In genomic region chr9:69430531-69430930, GRCm38 (mm10) we compare ENCODE assay signal across 27 mouse cellular contexts. TPM values are rescaled to one million over a fixed set of nuclear protein-coding genes. Genes with fewer than 3 reads are reported as not detected.
DNase-seq lines count a peak whose midpoint lies in the region; ATAC-seq and TF ChIP-seq lines count a peak whose summit lies in the region.
"Had no signal": no experiment of that assay in that cellular context is flagged by ENCODE, and none has a peak within 500 bp of the region (broad histone marks: within the 10 kb centered on the region; RNA-seq: fewer than 3 reads in every experiment).

No protein-coding gene starts in this region.

- ATAC-seq in lung, embryonic 15.5 days (ENCODE audit: borderline replicate concordance, extremely low read depth, low FRiP score, low TSS enrichment): no peak
- ATAC-seq in embryonic facial prominence, embryonic 14.5 days (ENCODE audit: low read depth): no peak
- ATAC-seq in limb, embryonic 15.5 days (ENCODE audit: insufficient number of reproducible peaks, low FRiP score, low TSS enrichment, low read depth): no peak
- ATAC-seq: CD4-positive, CD25-positive, alpha-beta regulatory T cell, adult 4 months; forebrain, embryonic 13.5 days; intestine, postnatal 0 days; midbrain, embryonic 15.5 days had no signal

- 71% methylated on average over 3 of the region's 3 CpGs for WGBS in lung, embryonic 15.5 days
- WGBS in embryonic facial prominence, embryonic 14.5 days: 84% methylated on average over 3 of the region's 3 CpGs
- 84% methylated on average over 3 of the region's 3 CpGs for whole genome bisulfite sequencing in limb, embryonic 15.5 days
- 88% methylated on average over 3 of the region's 3 CpGs for WGBS in heart, adult 2 months

- no peak for TF ChIP-seq POLR2A in heart, adult 2 months (IDR thresholded peaks at IDR 0.05; ENCODE audit: insufficient read depth, low read depth, low read length)

- H3K79me2 ChIP-seq in heart, adult 2 months (replicated peaks; ENCODE audit: control insufficient read depth, insufficient read depth, low read length): no peaks in the 10 kb centered on the region

- peaks cover 10% of the 10 kb centered on the region; the same call in 1 of the 2 replicates for H3K4me1 ChIP-seq in lung, embryonic 15.5 days
- peaks cover 24% of the 10 kb centered on the region for H3K4me1 ChIP-seq in embryonic facial prominence, embryonic 14.5 days (ENCODE audit: control insufficient read depth, insufficient read depth, low read length)
- H3K4me1 ChIP-seq in limb, embryonic 15.5 days: peaks cover 10% of the 10 kb centered on the region
- no peaks in the 10 kb centered on the region; the same call in 1 of the 2 replicates for H3K4me1 ChIP-seq in heart, adult 2 months (ENCODE audit: control insufficient read depth, insufficient read depth, low read length)
- H3K4me1 ChIP-seq: liver, embryonic 15.5 days had no signal

- H3K36me3 ChIP-seq in lung, embryonic 15.5 days: peaks cover 33% of the 10 kb centered on the region
- peaks cover 51% of the 10 kb centered on the region for H3K36me3 ChIP-seq in embryonic facial prominence, embryonic 14.5 days (ENCODE audit: control insufficient read depth, insufficient read depth, low read length)
- peaks cover 24% of the 10 kb centered on the region for H3K36me3 ChIP-seq in limb, embryonic 15.5 days
- no peaks in the 10 kb centered on the region for H3K36me3 ChIP-seq in heart, adult 2 months (ENCODE audit: control insufficient read depth, insufficient read depth, low read length)

- no peaks in the 10 kb centered on the region for H3K27me3 ChIP-seq in lung, embryonic 15.5 days
- H3K27me3 ChIP-seq in embryonic facial prominence, embryonic 14.5 days (replicated peaks; ENCODE audit: control insufficient read depth, insufficient read depth, low read length): no peaks in the 10 kb centered on the region
- H3K27me3 ChIP-seq in limb, embryonic 15.5 days: no peaks in the 10 kb centered on the region
- H3K27me3 ChIP-seq in heart, adult 2 months (ENCODE audit: control insufficient read depth, insufficient read depth, low read length): no peaks in the 10 kb centered on the region
- H3K27me3 ChIP-seq: forebrain, embryonic 13.5 days; liver, embryonic 15.5 days; midbrain, embryonic 15.5 days; neural tube, embryonic 15.5 days had no signal

- H3K4me2 ChIP-seq in lung, embryonic 15.5 days: no peak overlapping the region
- H3K4me2 ChIP-seq in embryonic facial prominence, embryonic 14.5 days (ENCODE audit: low read depth, low read length): no peak overlapping the region
- H3K4me2 ChIP-seq in limb, embryonic 15.5 days: no peak overlapping the region
- H3K4me2 ChIP-seq: forebrain, embryonic 13.5 days; heart, embryonic 11.5 days; hindbrain, embryonic 14.5 days; liver, embryonic 15.5 days; midbrain, embryonic 15.5 days; neural tube, embryonic 15.5 days had no signal

- TF ChIP-seq EP300 in heart, adult 2 months (IDR thresholded peaks at IDR 0.05; ENCODE audit: insufficient read depth, low read depth, low read length): no peak

- intact Hi-C loops in heart, adult 2 months (cut with DNase I): no loop called here

- no peak overlapping the region for H3K4me3 ChIP-seq in lung, embryonic 15.5 days
- no peak overlapping the region for H3K4me3 ChIP-seq in embryonic facial prominence, embryonic 14.5 days (ENCODE audit: low read depth, low read length)
- H3K4me3 ChIP-seq in limb, embryonic 15.5 days: no peak overlapping the region
- no peak overlapping the region for H3K4me3 ChIP-seq in heart, adult 2 months
- H3K4me3 ChIP-seq: forebrain, embryonic 13.5 days; liver, embryonic 15.5 days; midbrain, embryonic 15.5 days; neural tube, embryonic 15.5 days had no signal

- peak overlapping the region; percentile 91 for H3K27ac ChIP-seq in lung, embryonic 15.5 days
- peak overlapping the region; percentile 87 for H3K27ac ChIP-seq in embryonic facial prominence, embryonic 14.5 days (replicated peaks; ENCODE audit: low read depth, low read length)
- peak overlapping the region; percentile 75; the same call in 1 of the 2 replicates for H3K27ac ChIP-seq in limb, embryonic 15.5 days
- H3K27ac ChIP-seq in heart, adult 2 months: no peak overlapping the region
- H3K27ac ChIP-seq: liver, embryonic 15.5 days; midbrain, embryonic 15.5 days had no signal

- peak; percentile 33 to 39 for DNase-seq in adrenal gland, postnatal 36 days
- no peak for DNase-seq in adrenal gland, postnatal 14 days
- DNase-seq in lung, postnatal 25 days (ENCODE audit: low spot score): no peak
- no peak for DNase-seq in embryonic facial prominence, embryonic 14.5 days (ENCODE audit: low spot score)
- no peak for DNase-seq in heart, adult 2 months
- DNase-seq: cerebellum, adult 8-10 months; cerebellum, postnatal 25 days; gastrocnemius, postnatal 14 days; heart, postnatal 36 days; kidney, adult 9 months; kidney, postnatal 10 days; layer of hippocampus, postnatal 36 days; left cerebral cortex, postnatal 4 days; lung, postnatal 14 days; retina, postnatal 1 day; right cerebral cortex, postnatal 14 days; thymus, postnatal 4 days had no signal

- H3K9me3 ChIP-seq in lung, embryonic 15.5 days: no peaks in the 10 kb centered on the region
- no peaks in the 10 kb centered on the region for H3K9me3 ChIP-seq in embryonic facial prominence, embryonic 14.5 days (ENCODE audit: control insufficient read depth, low read length)
- H3K9me3 ChIP-seq in limb, embryonic 15.5 days: no peaks in the 10 kb centered on the region
- H3K9me3 ChIP-seq: forebrain, embryonic 13.5 days; liver, embryonic 15.5 days; midbrain, embryonic 15.5 days; neural tube, embryonic 15.5 days had no signal

- H3K9ac ChIP-seq in lung, embryonic 15.5 days: no peak overlapping the region
- no peak overlapping the region for H3K9ac ChIP-seq in embryonic facial prominence, embryonic 14.5 days (ENCODE audit: low read depth, low read length)
- no peak overlapping the region for H3K9ac ChIP-seq in limb, embryonic 15.5 days
- H3K9ac ChIP-seq in heart, adult 2 months (ENCODE audit: low read depth, low read length): no peak overlapping the region
- H3K9ac ChIP-seq: forebrain, embryonic 13.5 days; hindbrain, embryonic 14.5 days; liver, embryonic 15.5 days; midbrain, embryonic 15.5 days; neural tube, embryonic 15.5 days had no signal

- no peak for TF ChIP-seq CTCF in heart, adult 2 months (IDR thresholded peaks at IDR 0.05)

RNA-seq across cellular contexts. Expression of gene Anxa2, which starts 22.9 kb away (rescaled TPM):
- total RNA-seq in adrenal gland, postnatal 36 days (2021): 100 to 1,000 TPM; 396 to 515 TPM
- 302 and 335 TPM in 2 replicates for total RNA-seq in adrenal gland, postnatal 14 days (2021)
- 776 and 858 TPM in 2 replicates for polyA plus RNA-seq in lung, embryonic 15.5 days (2015; fragmentation: Nextera tagmentation; extraction: Ambion mirVana)
- polyA plus RNA-seq in embryonic facial prominence, embryonic 14.5 days (2014; fragmentation: Nextera tagmentation; extraction: Ambion mirVana): 1,306 and 1,330 TPM in 2 replicates
- polyA plus RNA-seq in limb, embryonic 15.5 days (2015; fragmentation: Nextera tagmentation; extraction: Ambion mirVana): 1,913 and 2,040 TPM in 2 replicates
- 10 to 100 TPM; 59.7 to 72.5 TPM for total RNA-seq in heart, adult 2 months (2021)
- 97.4 and 123 TPM in 2 replicates for polyA plus RNA-seq in heart, adult 2 months (2012; rRNA removed)

RNA-seq across cellular contexts. Expression of gene Ice2, which starts 32.8 kb away (rescaled TPM):
- 10 to 100 TPM; 12.9 to 15.3 TPM for total RNA-seq in adrenal gland, postnatal 36 days (2021)
- 14.3 and 16.3 TPM in 2 replicates for total RNA-seq in adrenal gland, postnatal 14 days (2021)
- polyA plus RNA-seq in lung, embryonic 15.5 days (2015; fragmentation: Nextera tagmentation; extraction: Ambion mirVana): 20.4 and 20.6 TPM in 2 replicates
- polyA plus RNA-seq in embryonic facial prominence, embryonic 14.5 days (2014; fragmentation: Nextera tagmentation; extraction: Ambion mirVana): 17.4 and 17.5 TPM in 2 replicates
- polyA plus RNA-seq in limb, embryonic 15.5 days (2015; fragmentation: Nextera tagmentation; extraction: Ambion mirVana): 13.0 and 14.5 TPM in 2 replicates
- 1 to 10 TPM; 4.9 to 9.1 TPM for total RNA-seq in heart, adult 2 months (2021)
- 1.9 and 3.9 TPM in 2 replicates for polyA plus RNA-seq in heart, adult 2 months (2012; rRNA removed)

Comparison
In these comparisons a context has a peak if more than half of its experiments do, and no peak if none do; other contexts are left out.
1. DNase-seq: peak in adrenal gland, postnatal 36 days (2 of 2); none in adrenal gland, postnatal 14 days (single experiment), lung, postnatal 25 days (single experiment), embryonic facial prominence, embryonic 14.5 days (single experiment) and heart, adult 2 months (0 of 2).